Mouse (Mus musculus) common myeloid progenitor, adult 5-6 weeks (primary cell): Measurements from ENCODE around the gene Apol7e. TPM values are rescaled to one million over a fixed set of nuclear protein-coding genes. Genes with fewer than 3 reads are reported as not detected.
"Not testable (repeated sequence)": the region's sequence is repeated elsewhere in the genome, so short reads cannot be mapped to it uniquely, and the experiment has no call there.

Source experiments
- ATAC-seq: replicated peaks from 2 replicates; pipeline ENCODE4 v1.8.0; 2016; ENCODE audit warnings: low read depth, mild to moderate bottlenecking, moderate TSS enrichment, inconsistent platforms; ENCODE audit not compliant: poor library complexity, severe bottlenecking
- total RNA-seq: library from RNA; stranded (forward); fragments of 200-1000, 187-1606 nt; gene quantifications from 2 replicates; pipeline ENCODE4 v1.2.3, GENCODE M21; 2017

The Apol7e gene
- total RNA-seq, 1 experiment from 2014 or later: 0.96 TPM

GRCm38 (mm10) chr15:77733903-77734302 lies 35.2 kb downstream of the Apol7e start:
- ATAC-seq: not testable (repeated sequence)

DNA sequence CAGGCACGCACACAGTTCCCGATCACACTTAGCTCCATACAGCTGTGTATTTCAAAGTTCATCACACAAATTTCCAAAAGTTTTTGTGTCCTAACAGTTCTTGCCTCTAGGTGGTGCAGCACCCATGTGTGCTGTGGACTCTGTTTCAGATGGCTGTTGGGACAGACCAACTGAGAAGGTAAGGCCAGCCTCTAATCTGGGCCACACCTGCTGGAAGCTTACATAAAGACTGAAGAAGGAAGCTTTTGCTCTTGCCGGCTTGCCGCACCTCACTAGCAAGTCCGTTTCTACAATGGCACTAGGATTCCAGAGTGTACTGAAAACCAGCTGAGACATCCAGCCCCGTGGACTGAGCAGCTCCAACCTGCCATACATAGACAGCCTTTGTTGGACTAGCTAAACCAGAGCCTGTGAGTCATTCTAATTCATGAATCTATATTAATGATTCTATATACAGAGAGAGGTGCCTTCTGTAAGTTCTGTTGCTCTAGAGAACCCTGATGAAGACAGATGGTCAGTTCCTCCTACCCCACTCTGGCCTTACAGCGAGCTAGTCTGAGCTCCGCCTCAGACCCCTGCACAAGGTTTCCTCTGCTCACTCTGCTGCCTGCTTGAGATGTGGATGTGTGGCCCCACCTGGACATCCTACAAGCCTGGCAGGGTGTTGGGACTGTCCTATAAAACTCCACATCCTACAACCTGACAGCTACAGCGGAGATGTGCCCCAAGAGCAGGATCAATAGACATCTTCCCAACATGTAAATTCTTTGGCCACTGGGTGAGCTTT lies 42.0 kb downstream of the Apol7e start:
- no peak; the same call in 1 of the 2 replicates for ATAC-seq

GRCm38 (mm10) chr15:77741556-77741955 lies 42.9 kb downstream of the Apol7e start:
- not testable (repeated sequence) for ATAC-seq

DNA sequence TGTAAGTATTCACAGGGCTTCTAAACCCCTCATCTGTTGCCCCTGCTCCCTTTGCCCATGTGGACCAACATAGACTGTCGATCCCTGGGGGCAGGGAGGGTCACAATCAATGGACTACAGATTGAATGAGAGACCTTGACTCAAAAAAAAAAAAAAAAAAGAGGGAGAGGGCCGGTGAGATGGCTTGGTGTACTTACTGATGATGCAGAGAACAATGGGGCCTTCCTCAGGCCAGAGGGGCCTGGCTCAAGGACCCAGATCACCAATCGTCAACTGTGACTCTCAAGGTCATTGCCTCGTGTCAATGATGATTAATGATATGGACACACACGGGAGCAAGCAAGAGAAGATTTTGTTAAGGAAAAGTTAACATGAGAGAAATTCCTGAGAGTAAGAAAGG lies 46.0 kb downstream of the Apol7e start:
- no peak for ATAC-seq

DNA sequence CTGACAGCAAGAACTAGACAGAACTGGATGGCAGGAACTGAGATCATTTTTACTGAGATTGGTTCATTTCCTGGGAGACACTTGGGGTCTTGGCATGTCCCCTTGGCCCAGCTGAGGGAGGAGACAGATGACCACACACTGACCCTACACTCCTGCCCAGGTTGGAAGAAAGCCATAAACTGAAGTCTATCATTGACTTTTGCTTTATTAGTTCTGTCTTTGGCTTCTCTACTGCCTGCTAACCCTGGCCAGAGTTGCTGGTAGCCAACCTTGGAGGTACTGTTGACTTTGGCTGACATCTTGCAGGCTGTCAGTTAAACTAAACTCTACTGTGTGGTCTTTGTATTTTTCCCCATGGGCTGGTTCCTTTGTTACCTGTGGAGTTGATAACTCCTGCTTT lies 46.4 kb downstream of the Apol7e start:
- ATAC-seq: no peak

- ATAC-seq: no peak
Observed at GRCm38 (mm10) chr15:77746326-77746725, 47.7 kb downstream of the Apol7e start.

GRCm38 (mm10) chr15:77748414-77748813 lies 49.8 kb downstream of the Apol7e start:
- ATAC-seq: no peak

DNA sequence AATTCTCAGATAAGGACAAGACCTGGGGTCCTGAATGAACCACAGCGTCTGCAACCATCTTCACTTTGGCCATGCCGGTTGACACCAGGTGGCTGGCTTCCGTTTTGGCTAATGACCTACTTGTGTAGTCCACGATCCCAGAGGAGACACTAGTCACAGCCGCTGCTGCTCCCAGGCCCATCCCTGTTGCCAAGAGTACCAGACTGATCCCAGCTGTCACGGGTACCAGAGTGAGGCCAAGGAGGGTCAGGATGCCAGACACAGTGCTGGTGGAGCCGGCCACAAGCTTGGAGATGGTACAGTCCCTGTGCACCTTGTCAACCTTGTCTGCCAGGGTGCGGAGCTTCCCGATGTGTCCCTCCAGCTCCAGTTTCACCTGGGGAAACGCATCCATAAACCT lies 51.1 kb downstream of the Apol7e start:
- ATAC-seq: no peak

DNA sequence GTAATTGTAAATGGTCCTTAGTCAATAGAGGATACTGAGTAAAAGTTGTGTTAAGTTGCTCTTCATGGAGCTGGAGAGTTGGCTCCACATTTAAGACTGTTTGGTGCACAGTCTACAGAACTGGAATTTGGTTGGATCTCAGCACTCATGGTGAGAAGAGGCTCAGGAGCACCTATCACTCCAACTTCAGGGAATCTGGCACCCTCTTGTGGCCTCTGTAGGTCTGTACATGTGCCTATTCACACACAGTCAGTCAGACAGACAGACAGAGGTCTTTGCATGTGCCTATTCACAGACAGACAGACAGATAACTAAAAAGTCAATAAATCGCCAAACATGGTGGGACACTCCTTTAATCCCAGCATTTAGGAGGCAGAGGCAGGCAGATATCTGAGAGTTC lies 51.8 kb downstream of the Apol7e start:
- ATAC-seq: peak; percentile 81; the same call in 1 of the 2 replicates

DNA sequence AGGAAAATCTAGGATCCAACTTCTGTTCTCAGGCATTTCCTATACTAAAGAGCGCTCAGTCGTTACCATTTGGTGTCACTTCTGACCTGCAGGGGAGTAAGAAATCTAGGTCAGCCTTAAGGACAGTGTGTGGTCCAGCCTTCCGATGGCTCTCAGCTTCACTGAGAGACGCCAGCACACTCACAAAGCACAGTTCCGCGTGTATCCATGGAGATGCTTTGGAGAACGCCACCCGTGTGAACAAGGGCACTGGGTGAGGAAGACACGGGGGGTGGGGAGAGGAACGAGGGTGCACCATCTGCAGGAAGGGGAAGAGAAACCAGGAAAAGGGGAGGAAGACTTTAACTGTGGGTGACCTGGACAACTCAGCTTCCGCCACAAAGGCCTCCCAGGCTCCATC lies 53.8 kb downstream of the Apol7e start:
- ATAC-seq: no peak

DNA sequence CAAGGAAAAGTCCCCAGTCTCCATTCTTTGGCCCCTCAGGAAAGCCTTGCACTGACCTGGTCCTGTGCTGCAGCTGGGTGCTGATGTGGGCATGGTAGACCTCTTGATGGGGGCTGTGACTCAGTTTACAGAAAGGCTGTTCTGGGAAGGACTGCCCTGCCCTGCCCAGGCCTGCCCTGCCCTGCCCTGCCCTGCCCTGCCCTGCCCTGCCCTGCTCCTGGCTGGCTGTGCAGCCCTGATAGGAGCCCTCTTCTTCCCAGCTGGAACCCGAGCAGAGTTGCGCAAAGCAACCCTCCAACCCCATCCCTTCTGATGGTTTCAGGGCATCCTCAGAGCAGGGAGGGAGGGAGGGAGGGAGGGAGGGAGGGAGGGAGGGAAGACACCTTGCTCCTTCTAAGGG lies 56.5 kb downstream of the Apol7e start:
- ATAC-seq: no peak

DNA sequence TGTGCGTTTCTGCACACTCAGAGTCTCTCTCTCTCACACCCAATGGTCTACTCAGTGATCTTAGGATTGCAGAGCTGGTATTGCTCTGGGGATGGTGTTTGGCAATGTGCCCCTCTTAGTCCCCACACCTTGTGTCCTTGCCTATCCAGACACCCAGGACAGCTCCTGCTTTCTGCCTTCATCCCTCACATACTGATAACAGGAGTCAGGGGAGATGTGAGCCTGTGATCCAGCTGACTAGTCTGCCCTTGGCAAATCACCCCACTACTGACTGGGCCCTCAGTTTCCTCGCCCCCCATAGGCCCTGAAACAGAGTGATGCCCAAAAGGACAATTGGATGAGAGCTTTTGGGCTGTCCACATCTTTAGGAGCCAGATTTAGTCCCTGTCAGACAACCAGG lies 57.4 kb downstream of the Apol7e start:
- ATAC-seq: no peak

DNA sequence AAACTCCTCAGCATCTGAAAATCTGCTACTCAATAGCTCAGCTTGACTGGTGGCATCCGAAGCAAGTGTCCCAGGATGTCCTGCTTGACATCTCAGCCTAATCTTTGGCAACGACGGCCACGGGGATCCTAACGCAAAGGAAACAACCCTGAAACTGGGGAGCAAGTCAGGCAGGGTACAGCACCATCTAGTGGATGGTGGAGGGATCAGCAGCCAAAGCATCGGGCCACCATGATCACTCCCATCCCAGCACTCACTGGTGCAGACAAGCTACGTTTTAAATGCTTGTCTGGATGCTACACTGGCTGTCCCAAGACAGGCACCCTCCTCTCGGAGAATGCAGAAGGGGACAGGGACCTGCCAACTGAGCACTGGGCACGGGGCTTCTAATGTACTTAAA lies 58.2 kb downstream of the Apol7e start, which contains the start of gene Apol8:
TSS of gene Apol8 (minus strand) at position 156 of the 400 bp plus-strand sequence.
- peak; percentile 88 for ATAC-seq

DNA sequence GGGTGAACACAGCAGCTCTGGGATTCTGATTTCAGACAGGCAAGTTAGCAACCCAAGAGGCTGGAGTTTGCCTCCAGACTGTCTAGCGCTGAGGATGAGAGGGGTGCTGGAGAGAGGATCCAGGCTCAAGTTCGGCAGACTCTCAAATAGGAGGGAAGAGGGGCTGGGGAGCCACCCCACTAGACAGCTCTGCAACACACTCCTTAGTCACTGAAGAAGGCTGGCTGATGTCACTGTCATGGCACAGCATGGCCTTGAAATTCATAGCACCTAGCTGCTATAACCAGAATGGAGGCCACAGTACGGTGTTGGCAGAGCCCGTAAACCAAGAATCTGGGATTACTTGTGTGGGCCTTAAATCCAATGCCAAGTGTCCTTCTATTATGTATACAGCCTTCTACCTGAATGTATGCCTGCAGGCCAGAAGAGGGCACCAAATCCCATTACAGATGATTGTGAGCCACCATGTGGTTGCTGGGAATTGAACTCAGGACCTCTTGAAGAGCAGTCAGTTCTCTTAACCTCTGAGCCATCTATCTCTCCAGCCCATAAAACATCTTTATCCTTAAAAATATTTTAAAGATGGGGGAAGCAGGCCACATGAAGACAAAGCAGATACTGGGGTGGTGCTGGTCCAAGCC lies 59.0 kb downstream of the Apol7e start:
- no peak for ATAC-seq

GRCm38 (mm10) chr15:77760037-77760436 lies 61.4 kb downstream of the Apol7e start:
- no peak for ATAC-seq

- no peak for ATAC-seq
Observed at GRCm38 (mm10) chr15:77761083-77761482, 62.4 kb downstream of the Apol7e start.

DNA sequence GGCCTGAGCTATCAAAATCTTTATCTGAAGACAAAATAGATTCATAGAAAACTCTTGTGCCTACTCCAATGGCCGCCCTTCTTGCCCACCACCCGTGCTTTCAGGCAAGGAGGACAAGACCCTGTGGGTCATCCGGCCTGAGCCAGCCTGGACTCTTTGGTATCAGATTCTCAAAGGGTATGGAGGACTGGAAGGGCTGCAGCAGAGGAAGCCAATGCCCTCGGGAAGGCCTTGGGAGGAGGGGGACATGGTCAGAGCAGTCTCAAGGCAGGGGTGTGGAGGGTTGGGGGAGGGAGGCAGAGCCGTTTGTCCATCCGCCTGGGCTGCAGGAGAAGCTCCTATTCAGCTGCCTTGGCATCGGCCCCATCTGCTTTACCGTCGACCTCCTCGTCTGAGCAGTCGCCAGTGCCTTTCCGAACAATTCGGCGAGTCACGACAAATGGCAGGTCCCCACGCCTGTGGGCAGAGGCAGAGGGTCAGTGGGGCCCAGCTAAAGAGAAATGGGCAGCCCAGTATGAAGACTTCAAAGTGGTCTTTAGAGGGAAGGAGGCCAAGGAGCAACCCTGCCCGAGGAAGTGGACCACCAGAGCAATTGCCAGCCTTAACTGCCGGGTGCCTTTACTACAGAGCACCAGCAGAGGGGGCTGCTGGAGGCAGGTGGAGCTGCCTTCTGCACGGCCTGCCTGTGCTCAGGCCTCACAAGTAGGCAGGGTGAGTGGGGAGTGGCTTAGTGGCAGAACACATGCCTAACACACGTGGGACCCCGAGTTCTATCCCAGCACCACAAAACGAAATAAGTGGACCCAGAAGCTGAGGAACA lies 63.1 kb downstream of the Apol7e start:
- peak; percentile 85 for ATAC-seq

DNA sequence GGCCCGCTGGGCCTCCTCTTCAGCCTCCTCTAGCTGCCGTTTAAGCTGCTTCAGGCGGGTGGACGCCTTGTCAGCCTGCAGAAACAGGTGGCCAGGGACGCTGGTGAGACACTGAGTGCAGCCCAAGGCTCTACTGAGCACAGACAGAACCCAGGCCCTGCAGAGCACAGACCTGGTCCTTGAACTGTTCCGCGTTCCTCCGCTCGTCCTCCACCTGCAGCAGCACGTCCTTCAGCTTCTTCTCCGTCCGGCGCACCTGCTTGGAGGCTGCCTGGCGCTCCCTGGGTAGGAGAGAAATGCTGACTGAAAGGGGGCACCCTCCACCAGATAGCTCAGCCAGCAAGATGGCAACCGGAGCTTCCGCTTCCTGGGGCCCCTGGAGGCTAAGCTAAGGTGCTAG lies 64.4 kb downstream of the Apol7e start:
- no peak for ATAC-seq

- no peak for ATAC-seq
Observed at GRCm38 (mm10) chr15:77763702-77764101, 65.0 kb downstream of the Apol7e start.

DNA sequence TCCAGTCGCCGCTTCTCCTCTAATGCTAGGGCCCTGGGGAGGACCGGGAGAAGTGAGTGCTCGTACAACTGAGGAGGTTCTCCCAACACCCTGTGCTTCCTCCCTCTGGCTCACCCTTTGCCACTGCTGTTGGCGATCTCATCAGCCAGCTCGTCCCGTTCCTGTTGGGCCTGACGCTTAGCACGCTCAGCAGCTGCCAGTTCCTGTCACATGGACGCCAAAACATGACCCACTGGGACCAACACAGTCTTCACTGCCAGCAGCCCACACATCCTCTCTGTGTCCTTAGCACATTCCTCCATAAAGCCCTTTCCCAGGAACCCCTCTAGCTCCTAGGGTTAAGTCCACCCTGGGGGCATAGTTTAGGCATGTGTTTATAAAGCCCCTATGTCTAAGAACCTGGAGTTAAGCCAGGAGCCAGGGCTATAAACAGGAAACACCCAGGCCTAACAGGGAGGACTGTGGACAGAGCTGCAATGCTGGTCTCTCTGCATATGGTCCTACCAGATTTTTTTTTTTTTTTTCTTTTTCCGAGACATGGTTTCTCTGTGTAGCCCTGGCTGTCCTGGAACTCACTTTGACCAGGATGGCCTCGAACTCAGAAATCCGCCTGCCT lies 65.8 kb downstream of the Apol7e start:
- ATAC-seq: no peak
